Mouse (Mus musculus) myocyte (in vitro differentiated cells): Measurements from ENCODE around the gene Zpr1.

Experiments used
- CEBPB ChIP-seq: IDR thresholded peaks from 2 replicates; pipeline ENCODE4 v1.6.1; 2011; ENCODE audit warnings: mild to moderate bottlenecking, moderate library complexity; ENCODE audit not compliant: poor library complexity, insufficient read depth, severe bottlenecking
- E2F4 ChIP-seq: IDR thresholded peaks from one replicate; pipeline ENCODE4 v1.6.1; 2011; ENCODE audit warnings: mild to moderate bottlenecking, control low read depth, moderate library complexity; ENCODE audit not compliant: insufficient read depth
- POLR2A ChIP-seq: IDR thresholded peaks from one replicate; pipeline ENCODE4 v1.6.1; 2011; ENCODE audit warnings: low read depth, mild to moderate bottlenecking, control low read depth, moderate library complexity; ENCODE audit not compliant: insufficient read length
- REST ChIP-seq: IDR thresholded peaks from one replicate; pipeline ENCODE4 v1.6.1; 2011; ENCODE audit warnings: mild to moderate bottlenecking, control low read depth, moderate library complexity; ENCODE audit not compliant: insufficient read depth, insufficient read length
- TCF12 ChIP-seq: IDR thresholded peaks from one replicate; pipeline ENCODE4 v1.6.1; 2011; ENCODE audit warnings: mild to moderate bottlenecking, control low read depth; ENCODE audit not compliant: poor library complexity, insufficient read depth, severe bottlenecking
- USF1 ChIP-seq: IDR thresholded peaks from one replicate; pipeline ENCODE4 v1.6.1; 2011; ENCODE audit warnings: low read depth, mild to moderate bottlenecking, control low read depth, moderate library complexity

- TF ChIP-seq POLR2A: no peak
- TF ChIP-seq REST: no peak
- no peak for TF ChIP-seq E2F4
- TF ChIP-seq TCF12: no peak
- TF ChIP-seq CEBPB: no peak
- no peak for TF ChIP-seq USF1
Observed at GRCm38 (mm10) chr9:46317957-46318356, 45.1 kb downstream of the Zpr1 start.
